Mouse (Mus musculus) E14TG2a.4 (cell line): ENCODE measurements at regions not wholly inside any gene's neighbourhood (a gene's known extent, or its start where the extent isn't known, plus 50 kb on each side); places are given as distances from the start of the nearest gene placed in this dataset.

ENCODE experiments used
- CTCF ChIP-seq: conservative IDR thresholded peaks from 2 replicates; pipeline ENCODE4 v1.5.1; 2014; ENCODE audit warnings: low read length
- NANOG ChIP-seq: IDR thresholded peaks from 2 replicates; pipeline ENCODE4 v1.6.1; 2014; ENCODE audit warnings: borderline replicate concordance, low read length, mixed read lengths
- POU5F1 ChIP-seq: IDR thresholded peaks from 2 replicates; pipeline ENCODE4 v1.6.1; 2014; ENCODE audit warnings: low read length, borderline replicate concordance

DNA sequence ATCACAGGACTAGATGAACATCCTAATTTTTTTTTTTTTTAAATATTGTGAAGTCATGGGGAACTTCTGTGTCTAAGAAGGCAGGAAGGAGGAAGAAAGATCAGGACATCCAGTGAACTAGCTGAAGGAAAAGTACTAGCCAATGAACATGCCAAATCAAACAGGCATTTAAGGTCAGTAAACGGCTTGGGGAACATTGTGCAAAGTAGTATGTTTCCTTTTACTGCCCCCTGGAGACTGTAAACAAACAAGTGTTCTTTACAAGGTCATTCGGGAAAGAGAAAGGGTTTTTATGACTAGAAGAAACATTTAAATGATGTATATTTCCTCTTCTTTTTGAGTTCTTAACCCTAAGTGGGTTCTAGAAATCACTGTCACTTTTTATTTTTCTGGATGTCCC lies 400.6 kb upstream of the Nova1 start:
- TF ChIP-seq CTCF = no peak
- no peak for TF ChIP-seq POU5F1
- TF ChIP-seq NANOG = no peak
